Mouse (Mus musculus) hindbrain, embryonic 14.5 days (tissue): Measurements from ENCODE around the gene Fscn2. TPM values are rescaled to one million over a fixed set of nuclear protein-coding genes. Genes with fewer than 3 reads are reported as not detected.
A peak's percentile ranks its signal among the peaks of the same experiment; 100 is the strongest.

Source experiments
- ATAC-seq: fragments of 200-750 bp; cut with Nextera tagmentation; 2 replicates; pipeline ENCODE4 v1.8.0; 2017; ENCODE audit warnings: moderate number of reproducible peaks, mild to moderate bottlenecking, moderate TSS enrichment, moderate library complexity; ENCODE audit not compliant: low FRiP score
- DNase-seq: peaks from one replicate; pipeline ENCODE4 v3.0.0-alpha.2; 2015; ENCODE audit warnings: low spot score
- H3K27ac ChIP-seq: fragments of 300-500 bp; sonication (generic); 2 replicates; pipeline ENCODE4 v1.5.1; 2014; ENCODE audit warnings: mild to moderate bottlenecking, moderate library complexity
- H3K27me3 ChIP-seq: fragments of 300-500 bp; sonication (generic); 2 replicates; pipeline ENCODE4 v1.6.1; 2014; ENCODE audit warnings: mild to moderate bottlenecking, low read length, mixed read lengths; ENCODE audit not compliant: control insufficient read depth, insufficient read depth
- H3K36me3 ChIP-seq: fragments of 300-500 bp; sonication (generic); replicated peaks from 2 replicates; pipeline ENCODE4 v1.6.1; 2014; ENCODE audit not compliant: control insufficient read depth, insufficient read depth
- H3K4me1 ChIP-seq: fragments of 300-500 bp; sonication (generic); replicated peaks from 2 replicates; pipeline ENCODE4 v1.6.1; 2014; ENCODE audit warnings: antibody characterized with exemption, low read length, mixed read lengths; ENCODE audit not compliant: control insufficient read depth, insufficient read depth
- H3K4me2 ChIP-seq: fragments of 300-500 bp; sonication (generic); replicated peaks from 2 replicates; pipeline ENCODE4 v1.6.1; 2014; ENCODE audit warnings: mild to moderate bottlenecking, moderate library complexity
- H3K4me3 ChIP-seq: fragments of 300-500 bp; sonication (generic); replicated peaks from 2 replicates; pipeline ENCODE4 v1.5.1; 2014; ENCODE audit warnings: mild to moderate bottlenecking, low read length
- H3K9ac ChIP-seq: fragments of 300-500 bp; sonication (generic); 2 replicates; pipeline ENCODE4 v1.6.1; 2014
- H3K9me3 ChIP-seq: fragments of 300-500 bp; sonication (generic); 2 replicates; pipeline ENCODE4 v1.6.1; 2016; ENCODE audit warnings: low read length; ENCODE audit not compliant: control insufficient read depth
- WGBS: fragments of 180-500 bp; shearing (Covaris S2); extraction: QIAGEN DNeasy Blood & Tissue Kit; methylation state at CpG from one replicate; pipeline ENCODE4 v1.1.7; 2014; 5-methylcytosine and 5-hydroxymethylcytosine counted together
- polyA plus RNA-seq: library from polyadenylated mRNA; unstranded; fragments of >200 nt; fragmentation: Nextera tagmentation; extraction: Ambion mirVana; gene quantifications from 2 replicates; pipeline ENCODE4 v1.2.1, GENCODE M21; 2014

Gene Fscn2
- polyA plus RNA-seq, 1 experiment from 2014 or later: 1.6 TPM

- ATAC-seq (peak; percentile 34; the same call in 1 of the 2 replicates), DNase-seq (no peak)
- no peaks in the 10 kb centered on the region for H3K27me3 ChIP-seq
- 33% methylated on average over 8 of the region's 8 CpGs for WGBS
- H3K36me3 ChIP-seq: peaks cover 62% of the 10 kb centered on the region
- H3K9me3 ChIP-seq: no peaks in the 10 kb centered on the region
- no peak overlapping the region for H3K4me2 ChIP-seq
- no peak overlapping the region for H3K4me3 ChIP-seq
- no peak overlapping the region for H3K9ac ChIP-seq
- peaks cover 14% of the 10 kb centered on the region for H3K4me1 ChIP-seq
- H3K27ac ChIP-seq: no peak overlapping the region
Observed at GRCm38 (mm10) chr11:120369656-120370055, 8.3 kb downstream of the Fscn2 start.

DNA sequence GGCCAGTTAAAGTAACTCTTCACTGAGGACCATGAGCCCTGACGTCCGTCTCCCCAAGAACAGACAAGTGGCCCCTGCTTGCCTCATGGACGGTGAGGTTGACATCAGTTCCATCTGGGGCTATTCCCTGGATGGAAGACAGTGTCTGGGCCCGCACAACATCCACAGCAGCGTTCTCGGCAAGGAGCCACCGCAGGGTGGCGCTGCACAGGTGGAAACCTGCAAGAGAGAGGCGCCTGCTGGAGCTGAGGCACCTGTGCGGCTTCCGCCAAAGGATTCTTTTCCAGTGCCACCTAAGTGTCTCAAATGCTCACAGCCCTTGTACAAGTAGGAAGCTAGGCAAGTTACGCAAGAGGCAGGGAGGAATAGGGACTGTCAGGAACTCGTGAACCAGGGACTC lies 11.7 kb downstream of the Fscn2 start:
- DNase-seq (no peak), ATAC-seq (no peak)
- H3K4me3 ChIP-seq: no peak overlapping the region
- H3K36me3 ChIP-seq: peaks cover 87% of the 10 kb centered on the region
- H3K9ac ChIP-seq: no peak overlapping the region
- H3K4me1 ChIP-seq: peaks cover 16% of the 10 kb centered on the region
- 65% methylated on average over 13 of the region's 13 CpGs for WGBS
- no peak overlapping the region for H3K4me2 ChIP-seq
- no peaks in the 10 kb centered on the region for H3K9me3 ChIP-seq
- H3K27ac ChIP-seq: no peak overlapping the region
- H3K27me3 ChIP-seq: no peaks in the 10 kb centered on the region

- H3K9ac ChIP-seq: 0 out of 2 replicates have a peak overlapping the region, but pooled peaks have one; percentile 11
- no peak overlapping the region for H3K27ac ChIP-seq
- H3K36me3 ChIP-seq: peaks cover 77% of the 10 kb centered on the region
- no peaks in the 10 kb centered on the region for H3K9me3 ChIP-seq
- DNase-seq (no peak), ATAC-seq (no peak)
- peaks cover 21% of the 10 kb centered on the region for H3K4me1 ChIP-seq
- no peaks in the 10 kb centered on the region for H3K27me3 ChIP-seq
- 92% methylated on average over 23 of the region's 23 CpGs for WGBS
- no peak overlapping the region for H3K4me3 ChIP-seq
- H3K4me2 ChIP-seq: no peak overlapping the region
Observed at GRCm38 (mm10) chr11:120373820-120374586, 12.7 kb downstream of the Fscn2 start.

DNA sequence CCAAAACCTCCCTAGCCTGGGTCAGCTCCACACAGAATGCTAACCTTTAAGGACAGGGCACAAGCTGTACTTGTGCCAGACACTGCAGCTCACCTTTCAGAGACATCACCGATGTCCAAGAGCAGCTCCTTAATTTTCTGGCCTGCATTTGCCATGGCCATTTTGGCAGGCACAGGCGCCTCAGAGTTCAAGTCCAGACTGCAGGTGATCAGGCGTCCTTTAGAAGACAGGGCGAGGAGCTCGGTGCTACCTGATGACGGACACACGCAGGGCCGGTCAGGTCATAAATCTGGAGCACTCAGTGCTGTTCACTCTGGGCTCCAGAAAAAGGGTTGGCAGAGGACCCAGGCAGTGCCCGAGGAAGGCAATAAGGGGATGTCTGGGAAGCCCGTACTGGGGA lies 14.0 kb downstream of the Fscn2 start:
- H3K4me3 ChIP-seq: no peak overlapping the region
- H3K4me2 ChIP-seq: no peak overlapping the region
- no peaks in the 10 kb centered on the region for H3K27me3 ChIP-seq
- H3K9ac ChIP-seq: no peak overlapping the region
- 95% methylated on average over 10 of the region's 10 CpGs for WGBS
- peaks cover 68% of the 10 kb centered on the region for H3K36me3 ChIP-seq
- no peak for DNase-seq
- peaks cover 25% of the 10 kb centered on the region for H3K4me1 ChIP-seq
- H3K9me3 ChIP-seq: no peaks in the 10 kb centered on the region
- ATAC-seq: no peak
- no peak overlapping the region for H3K27ac ChIP-seq

DNA sequence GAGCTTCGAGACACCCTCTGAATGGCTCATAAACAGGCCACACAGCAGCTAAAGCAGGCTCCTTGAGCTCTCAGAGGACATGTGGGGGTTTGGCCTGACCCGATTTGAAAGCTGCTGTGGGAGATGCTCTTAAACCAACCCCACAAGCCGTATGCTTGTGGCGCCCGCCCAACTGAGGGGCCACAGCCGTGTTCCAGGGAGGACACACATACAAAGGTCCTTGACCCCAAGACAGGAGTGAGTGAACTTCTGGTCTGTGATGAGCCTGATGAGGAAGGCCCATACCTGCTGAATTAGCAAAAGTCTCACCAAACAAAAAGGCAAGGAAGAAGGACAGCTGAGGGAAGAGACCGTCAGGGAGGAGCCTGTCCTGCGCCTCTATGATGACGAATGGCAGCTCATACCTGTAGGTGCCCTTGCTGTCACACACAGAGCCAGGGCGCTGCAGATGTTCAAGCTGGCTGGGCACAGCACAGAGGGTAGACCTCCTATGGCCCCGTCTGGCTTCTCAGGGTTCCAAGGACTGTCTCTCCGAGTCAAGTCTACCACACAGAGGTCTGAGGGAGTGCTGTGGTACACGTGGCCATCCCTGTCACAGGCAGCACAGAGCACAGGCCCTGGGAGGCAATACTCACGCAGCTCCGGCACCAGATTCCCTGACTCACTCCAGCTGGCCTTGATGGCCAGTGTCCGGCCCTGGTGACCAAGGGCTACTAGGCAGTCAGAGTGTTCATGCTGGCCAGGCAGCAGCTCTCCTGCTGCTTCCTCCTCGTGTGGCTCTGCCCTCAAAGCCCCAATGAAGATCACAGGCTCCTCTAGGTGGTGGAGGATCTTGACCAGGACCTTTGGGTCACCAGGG lies 15.2 kb downstream of the Fscn2 start:
- Histone ChIP-seq H3K9ac (peak overlapping the region; percentile 92; the same call in 1 of the 2 replicates), H3K4me3 (peak overlapping the region; percentile 91; the same call in 1 of the 2 replicates), H3K27ac (no peak overlapping the region), H3K4me2 (peak overlapping the region; percentile 95), H3K4me1 (peaks cover 25% of the 10 kb centered on the region), H3K27me3 (no peaks in the 10 kb centered on the region), H3K9me3 (no peaks in the 10 kb centered on the region), H3K36me3 (peaks cover 72% of the 10 kb centered on the region)
- 91% methylated on average over 17 of the region's 17 CpGs for WGBS
- ATAC-seq (no peak), DNase-seq (no peak)

- Histone ChIP-seq H3K27ac (peak overlapping the region; percentile 86; the same call in 1 of the 2 replicates), H3K4me2 (peak overlapping the region; percentile 95), H3K4me3 (peak overlapping the region; percentile 91), H3K9ac (peak overlapping the region; percentile 92), H3K9me3 (no peaks in the 10 kb centered on the region), H3K4me1 (peaks cover 25% of the 10 kb centered on the region), H3K27me3 (no peaks in the 10 kb centered on the region), H3K36me3 (peaks cover 72% of the 10 kb centered on the region)
- WGBS: 70% methylated on average over 10 of the region's 10 CpGs
- ATAC-seq (no peak), DNase-seq (no peak)
Observed at GRCm38 (mm10) chr11:120377337-120377736, 16.0 kb downstream of the Fscn2 start.

- Histone ChIP-seq H3K27me3 (no peaks in the 10 kb centered on the region), H3K36me3 (peaks cover 72% of the 10 kb centered on the region), H3K4me2 (peak overlapping the region; percentile 95), H3K4me1 (peaks cover 25% of the 10 kb centered on the region), H3K9me3 (no peaks in the 10 kb centered on the region), H3K4me3 (peak overlapping the region; percentile 91), H3K27ac (peak overlapping the region; percentile 86), H3K9ac (peak overlapping the region; percentile 92)
- WGBS: 4% methylated on average over 40 of the region's 40 CpGs
- DNase-seq: no peak
- ATAC-seq: peak; percentile 32
Observed at GRCm38 (mm10) chr11:120378031-120378610, 16.8 kb downstream of the Fscn2 start.

DNA sequence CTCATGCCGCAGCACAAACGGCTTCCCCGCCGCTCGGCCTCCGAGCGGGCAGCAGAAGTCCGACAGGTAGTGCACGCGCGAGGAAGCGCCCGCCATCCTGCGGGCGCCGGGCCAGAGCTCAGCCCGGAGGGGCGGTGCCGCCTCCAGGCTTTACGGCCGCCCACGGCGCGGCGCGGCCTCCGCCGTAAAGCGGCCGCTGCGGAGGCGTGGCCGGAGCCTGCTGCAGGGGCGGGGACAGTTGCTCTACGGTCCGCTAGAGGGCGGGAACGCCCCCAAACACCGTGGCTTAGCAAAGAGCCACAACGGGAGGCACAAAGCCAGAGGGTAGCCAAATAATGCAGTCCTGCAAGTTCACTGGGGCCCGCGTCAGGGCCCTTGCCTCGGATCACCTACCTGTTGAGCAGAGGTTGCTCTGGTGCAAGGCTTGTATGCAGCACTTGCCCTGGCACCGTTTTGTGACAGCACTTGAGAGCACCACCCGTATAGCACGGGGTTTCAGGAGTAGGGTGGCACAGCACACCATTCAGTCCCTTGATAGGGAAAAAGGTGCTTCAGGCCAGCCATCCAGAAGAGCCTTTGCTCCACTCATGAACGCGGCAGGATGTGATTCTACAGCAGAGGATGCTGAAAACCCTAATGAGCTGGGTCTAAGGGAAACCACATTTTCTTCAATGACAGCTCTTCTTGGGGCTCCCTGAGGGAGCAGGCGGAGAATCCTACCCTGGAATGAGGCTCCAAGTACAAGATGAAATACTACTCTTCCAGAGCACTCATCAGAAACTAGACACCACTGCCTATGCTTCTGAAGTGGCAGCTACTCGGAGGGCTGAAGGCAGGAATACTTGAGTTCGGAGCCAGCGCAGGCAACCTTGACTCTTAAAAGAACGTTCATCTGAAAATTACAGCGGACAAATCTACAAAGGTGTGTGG lies 17.5 kb downstream of the Fscn2 start, which contains the start of gene Faap100:
Gene Faap100, minus strand, starts transcription at position 154 of the 930 bp plus-strand sequence.
- peak within 1 kb of the TSS; percentile 86 for H3K27ac ChIP-seq
- peak within 1 kb of the TSS; percentile 95 for H3K4me2 ChIP-seq
- ATAC-seq: peak; percentile 89
- peak within 1 kb of the TSS; percentile 91 for H3K4me3 ChIP-seq
- H3K9me3 ChIP-seq: no peaks in the 10 kb centered on the region
- WGBS: 10% methylated on average over 53 of the region's 54 CpGs
- peak; percentile 95 for DNase-seq
- peak within 1 kb of the TSS; percentile 92 for H3K9ac ChIP-seq
- H3K36me3 ChIP-seq: peaks cover 72% of the 10 kb centered on the region
- H3K4me1 ChIP-seq: peaks cover 25% of the 10 kb centered on the region
- H3K27me3 ChIP-seq: no peaks in the 10 kb centered on the region
